Mouse (Mus musculus) heart, postnatal 0 days (tissue): ENCODE data around the gene Tyw1. TPM values are rescaled to one million over a fixed set of nuclear protein-coding genes. Genes with fewer than 3 reads are reported as not detected.

ENCODE experiments used
- ATAC-seq: fragments of 200-750 bp; cut with Nextera tagmentation; 2 replicates; pipeline ENCODE4 v1.8.0; 2017; ENCODE audit warnings: low read depth, moderate number of reproducible peaks, moderate library complexity; ENCODE audit not compliant: insufficient read depth
- DNase-seq: peaks from one replicate; pipeline ENCODE4 v3.0.0-alpha.2; 2016; ENCODE audit warnings: low spot score
- H3K27ac ChIP-seq: fragments of 300-500 bp; sonication (generic); 2 replicates; pipeline ENCODE4 v1.5.1; 2014; ENCODE audit warnings: low read depth, mild to moderate bottlenecking
- H3K27me3 ChIP-seq: fragments of 300-500 bp; sonication (generic); 2 replicates; pipeline ENCODE4 v1.6.1; 2014; ENCODE audit warnings: low read length, mixed read lengths; ENCODE audit not compliant: control insufficient read depth, insufficient read depth
- H3K36me3 ChIP-seq: fragments of 300-500 bp; sonication (generic); replicated peaks from 2 replicates; pipeline ENCODE4 v1.6.1; 2014; ENCODE audit warnings: low read length, mixed read lengths; ENCODE audit not compliant: control insufficient read depth, insufficient read depth
- H3K4me1 ChIP-seq: fragments of 300-500 bp; sonication (generic); 2 replicates; pipeline ENCODE4 v1.6.1; 2014; ENCODE audit warnings: antibody characterized with exemption; ENCODE audit not compliant: control insufficient read depth, insufficient read depth
- H3K4me2 ChIP-seq: fragments of 300-500 bp; sonication (generic); 2 replicates; pipeline ENCODE4 v1.6.1; 2014; ENCODE audit warnings: low read depth, mild to moderate bottlenecking, low read length, moderate library complexity
- H3K4me3 ChIP-seq: fragments of 300-500 bp; sonication (generic); 2 replicates; pipeline ENCODE4 v1.5.1; 2014; ENCODE audit warnings: low read depth, low read length
- H3K9ac ChIP-seq: fragments of 300-500 bp; sonication (generic); replicated peaks from 2 replicates; pipeline ENCODE4 v1.6.1; 2014; ENCODE audit warnings: low read depth, low read length, mixed read lengths
- H3K9me3 ChIP-seq: fragments of 300-500 bp; sonication (generic); replicated peaks from 2 replicates; pipeline ENCODE4 v1.6.1; 2016; ENCODE audit warnings: low read length; ENCODE audit not compliant: control insufficient read depth
- CTCF ChIP-seq: IDR thresholded peaks from 2 replicates; pipeline ENCODE4 v1.5.1; 2016; ENCODE audit warnings: antibody characterized with exemption, control low read depth, low read depth
- EP300 ChIP-seq: IDR thresholded peaks from 2 replicates; pipeline ENCODE4 v1.6.1; 2016; ENCODE audit warnings: antibody characterized with exemption, low read depth
- WGBS: fragments of 180-500 bp; shearing (Covaris S2); extraction: QIAGEN DNeasy Blood & Tissue Kit; methylation state at CpG from one replicate; pipeline ENCODE4 v1.1.7; 2014; 5-methylcytosine and 5-hydroxymethylcytosine counted together
- polyA plus RNA-seq: library from polyadenylated mRNA; unstranded; fragments of >200 nt; fragmentation: Nextera tagmentation; extraction: Ambion mirVana; gene quantifications from 2 replicates; pipeline ENCODE4 v1.2.1, GENCODE M21; 2015
- total RNA-seq: library from RNA; depleted of rRNA; stranded (reverse); fragments of >200 nt; gene quantifications from 2 replicates; pipeline ENCODE4 v1.2.3, GENCODE M21; 2014; ENCODE audit warnings: low replicate concordance

Gene Tyw1
- total and polyA plus RNA-seq, 2 experiments from 2014 or later = 11.1 to 18.9 TPM

- H3K36me3 ChIP-seq = peaks cover 35% of the 10 kb centered on the region
- DNase-seq (no peak), ATAC-seq (no peak)
- no peak overlapping the region for H3K9ac ChIP-seq
- no peak for TF ChIP-seq EP300
- H3K27ac ChIP-seq = no peak overlapping the region
- WGBS = 90% methylated on average over 15 of the region's 15 CpGs
- no peak overlapping the region for H3K4me2 ChIP-seq
- H3K27me3 ChIP-seq = no peaks in the 10 kb centered on the region
- no peaks in the 10 kb centered on the region for H3K4me1 ChIP-seq
- no peak overlapping the region for H3K4me3 ChIP-seq
- no peaks in the 10 kb centered on the region for H3K9me3 ChIP-seq
These were observed 85.2 kb downstream of the Tyw1 start for GRCm38 (mm10) chr5:130340656-130341055.

DNA sequence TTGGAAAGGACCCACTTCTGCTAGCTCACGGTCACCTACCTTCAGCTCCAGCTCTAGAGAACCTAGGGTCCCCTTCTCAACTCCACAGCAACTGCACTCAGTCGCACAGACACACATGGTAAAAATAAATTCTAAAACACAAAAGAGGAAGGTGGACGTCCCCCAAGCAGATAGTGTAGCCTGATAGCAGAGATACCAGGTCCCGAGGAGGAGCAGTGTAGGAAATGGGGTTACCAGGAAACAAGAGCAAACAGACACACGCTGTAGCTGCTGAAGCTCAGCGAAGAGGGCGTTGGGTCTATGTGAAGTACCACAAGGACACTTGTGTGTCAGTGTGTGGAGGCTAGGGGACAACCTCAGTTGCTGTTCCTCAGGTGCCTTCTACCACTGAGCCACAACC is 89.6 kb downstream of the Tyw1 start:
- Histone ChIP-seq H3K9me3 (no peaks in the 10 kb centered on the region), H3K36me3 (peaks cover 15% of the 10 kb centered on the region; the same call in 1 of the 2 replicates), H3K27ac (no peak overlapping the region), H3K4me2 (no peak overlapping the region), H3K4me1 (no peaks in the 10 kb centered on the region), H3K9ac (no peak overlapping the region), H3K4me3 (no peak overlapping the region), H3K27me3 (no peaks in the 10 kb centered on the region)
- TF ChIP-seq CTCF (no peak), EP300 (no peak)
- WGBS = 72% methylated on average over 7 of the region's 7 CpGs
- DNase-seq (no peak), ATAC-seq (no peak)

GRCm38 (mm10) chr5:130345871-130346270 is 90.5 kb downstream of the Tyw1 start:
- H3K27ac ChIP-seq = no peak overlapping the region
- no peak overlapping the region for H3K9ac ChIP-seq
- no peaks in the 10 kb centered on the region for H3K4me1 ChIP-seq
- 70% methylated on average over 2 of the region's 2 CpGs for WGBS
- DNase-seq (no peak), ATAC-seq (no peak)
- peaks cover 7% of the 10 kb centered on the region; the same call in 1 of the 2 replicates for H3K36me3 ChIP-seq
- H3K4me3 ChIP-seq = no peak overlapping the region
- no peaks in the 10 kb centered on the region for H3K9me3 ChIP-seq
- H3K4me2 ChIP-seq = no peak overlapping the region
- H3K27me3 ChIP-seq = no peaks in the 10 kb centered on the region
- no peak for TF ChIP-seq CTCF
- no peak for TF ChIP-seq EP300

- no peaks in the 10 kb centered on the region for H3K4me1 ChIP-seq
- WGBS = 57% methylated on average over 7 of the region's 7 CpGs
- no peak overlapping the region for H3K27ac ChIP-seq
- H3K9me3 ChIP-seq = no peaks in the 10 kb centered on the region
- H3K36me3 ChIP-seq = no peaks in the 10 kb centered on the region
- no peaks in the 10 kb centered on the region for H3K27me3 ChIP-seq
- no peak overlapping the region for H3K9ac ChIP-seq
- TF ChIP-seq CTCF = no peak
- no peak for TF ChIP-seq EP300
- ATAC-seq = no peak
- no peak overlapping the region for H3K4me2 ChIP-seq
- no peak overlapping the region for H3K4me3 ChIP-seq
- DNase-seq = no peak
These were observed 99.8 kb downstream of the Tyw1 start for GRCm38 (mm10) chr5:130355223-130355622.

DNA sequence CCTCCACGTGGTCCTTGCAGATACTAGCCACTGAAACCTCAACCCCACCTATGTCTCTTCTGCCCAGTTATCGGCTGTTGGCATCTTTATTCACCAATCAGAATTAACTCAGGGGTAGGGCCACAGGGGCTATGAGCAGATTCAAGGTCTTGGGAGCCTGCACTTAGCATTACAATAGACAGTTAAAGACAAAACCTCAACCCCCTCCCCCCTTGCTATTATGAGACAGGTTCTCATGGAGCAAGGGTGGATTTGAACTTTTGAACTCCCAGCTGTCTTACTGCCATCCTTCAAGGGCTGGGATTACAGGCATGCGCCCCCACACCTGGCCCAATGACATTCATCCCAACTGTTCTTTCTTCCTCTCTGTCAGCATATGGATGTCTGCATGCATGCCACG is 107.7 kb downstream of the Tyw1 start:
- Histone ChIP-seq H3K9ac (no peak overlapping the region), H3K4me1 (no peaks in the 10 kb centered on the region), H3K4me2 (no peak overlapping the region), H3K27ac (no peak overlapping the region), H3K27me3 (no peaks in the 10 kb centered on the region), H3K4me3 (no peak overlapping the region), H3K36me3 (no peaks in the 10 kb centered on the region), H3K9me3 (no peaks in the 10 kb centered on the region)
- ATAC-seq (no peak), DNase-seq (no peak)
- 45% methylated on average over 4 of the region's 4 CpGs for WGBS
- TF ChIP-seq EP300 = no peak
- TF ChIP-seq CTCF = no peak

- H3K27me3 ChIP-seq = no peaks in the 10 kb centered on the region
These were observed 108.4 kb downstream of the Tyw1 start for GRCm38 (mm10) chr5:130363773-130364172.

More at GRCm38 (mm10) chr5:130363773-130364172, 108.4 kb downstream of the Tyw1 start:
- no peak for TF ChIP-seq CTCF
- no peak for TF ChIP-seq EP300
- 28% methylated on average over 3 of the region's 3 CpGs for WGBS
- H3K36me3 ChIP-seq = no peaks in the 10 kb centered on the region
- no peaks in the 10 kb centered on the region for H3K4me1 ChIP-seq
- no peak overlapping the region for H3K4me2 ChIP-seq
- ATAC-seq (no peak), DNase-seq (no peak)
- H3K4me3 ChIP-seq = no peak overlapping the region
- no peaks in the 10 kb centered on the region for H3K9me3 ChIP-seq
- no peak overlapping the region for H3K9ac ChIP-seq
- H3K27ac ChIP-seq = no peak overlapping the region
